Mouse (Mus musculus): Measurements from ENCODE around the gene Gclc.
A peak's percentile ranks its signal among the peaks of the same experiment; 100 is the strongest.

The Gclc gene

GRCm38 (mm10) chr9:77834259-77834993, 80.1 kb downstream of the Gclc start:
- Histone ChIP-seq H3K36me3 (ENCODE audit: control insufficient read depth, insufficient read depth, low read length, poor library complexity, severe bottlenecking) (no peaks in the 10 kb centered on the region), H3K27me3 (ENCODE audit: control insufficient read depth, insufficient read depth, low read length, poor library complexity, severe bottlenecking) (no peaks in the 10 kb centered on the region)
- DNase-seq (ENCODE audit: low read depth, low spot score) = peak; percentile 31

- Histone ChIP-seq H3K27me3 (ENCODE audit: control insufficient read depth, insufficient read depth, low read length, poor library complexity, severe bottlenecking) (no peaks in the 10 kb centered on the region), H3K36me3 (ENCODE audit: control insufficient read depth, insufficient read depth, low read length, poor library complexity, severe bottlenecking) (no peaks in the 10 kb centered on the region)
- DNase-seq (ENCODE audit: low read depth, low spot score) = no peak
These were observed 80.8 kb downstream of the Gclc start for GRCm38 (mm10) chr9:77835122-77835521.

DNA sequence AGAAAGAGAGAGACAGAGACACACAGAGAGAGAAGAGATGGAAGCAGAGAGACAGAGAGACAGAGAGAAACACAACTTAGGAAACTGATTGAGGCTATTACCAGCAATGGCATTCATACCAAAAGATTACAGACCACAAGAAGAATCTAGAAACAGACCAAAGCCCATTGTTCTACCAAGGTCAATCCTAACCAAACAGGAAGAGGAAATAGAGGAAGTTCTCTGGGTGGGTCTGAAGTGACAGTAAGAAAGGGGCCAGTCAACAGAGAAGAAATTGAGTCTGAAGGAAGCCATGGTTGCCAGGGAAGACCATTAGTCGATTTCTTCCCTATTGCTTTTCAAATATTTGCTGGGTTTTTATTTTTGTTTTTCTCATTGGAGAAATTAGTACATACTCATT, 81.4 kb downstream of the Gclc start:
- H3K36me3 ChIP-seq (ENCODE audit: control insufficient read depth, insufficient read depth, low read length, poor library complexity, severe bottlenecking) = no peaks in the 10 kb centered on the region
- peak; percentile 20 for DNase-seq (ENCODE audit: low read depth, low spot score)
- H3K27me3 ChIP-seq (ENCODE audit: control insufficient read depth, insufficient read depth, low read length, poor library complexity, severe bottlenecking) = no peaks in the 10 kb centered on the region

GRCm38 (mm10) chr9:77838586-77838985, 84.3 kb downstream of the Gclc start:
- DNase-seq (ENCODE audit: low read depth, low spot score) = no peak
- H3K27me3 ChIP-seq (ENCODE audit: control insufficient read depth, insufficient read depth, low read length, poor library complexity, severe bottlenecking) = no peaks in the 10 kb centered on the region
- H3K36me3 ChIP-seq (ENCODE audit: control insufficient read depth, insufficient read depth, low read length, poor library complexity, severe bottlenecking) = no peaks in the 10 kb centered on the region

Measured in splenic B cell, adult 2 months (primary cell).